Mouse (Mus musculus): ENCODE measurements around the gene Actl10. TPM values are rescaled to one million over a fixed set of nuclear protein-coding genes. Genes with fewer than 3 reads are reported as not detected.

Gene Actl10
- polyA plus RNA-seq, 1 experiment from 2014 or later = 0.69 TPM

- Histone ChIP-seq H3K4me3 (ENCODE audit: low read depth, low read length) (no peak overlapping the region), H3K4me2 (replicated peaks; ENCODE audit: low read depth, low read length) (no peak overlapping the region), H3K27ac (ENCODE audit: low read depth, low read length) (no peak overlapping the region), H3K9me3 (ENCODE audit: control insufficient read depth, low read length) (no peaks in the 10 kb centered on the region), H3K9ac (ENCODE audit: low read depth, low read length) (no peak overlapping the region), H3K27me3 (ENCODE audit: control insufficient read depth, insufficient read depth, low read length) (no peaks in the 10 kb centered on the region), H3K36me3 (ENCODE audit: control insufficient read depth, insufficient read depth, low read length) (no peaks in the 10 kb centered on the region), H3K4me1 (replicated peaks; ENCODE audit: control insufficient read depth, insufficient read depth, low read length) (peaks cover 9% of the 10 kb centered on the region)
- DNase-seq (ENCODE audit: low spot score) (no peak), ATAC-seq (ENCODE audit: low FRiP score) (no peak)
- 96% methylated on average over 1 of the region's 1 CpGs for WGBS
These were observed 29.8 kb downstream of the Actl10 start for GRCm38 (mm10) chr2:154581421-154581820.

- H3K4me3 ChIP-seq (ENCODE audit: low read depth, low read length) = no peak overlapping the region
- H3K9ac ChIP-seq (ENCODE audit: low read depth, low read length) = no peak overlapping the region
- H3K9me3 ChIP-seq (ENCODE audit: control insufficient read depth, low read length) = no peaks in the 10 kb centered on the region
- peak overlapping the region; percentile 11; the same call in 1 of the 2 replicates for H3K27ac ChIP-seq (ENCODE audit: low read depth, low read length)
- H3K4me2 ChIP-seq (replicated peaks; ENCODE audit: low read depth, low read length) = no peak overlapping the region; the same call in 1 of the 2 replicates
- H3K27me3 ChIP-seq (ENCODE audit: control insufficient read depth, insufficient read depth, low read length) = no peaks in the 10 kb centered on the region
- no peaks in the 10 kb centered on the region for H3K36me3 ChIP-seq (ENCODE audit: control insufficient read depth, insufficient read depth, low read length)
- 63% methylated on average over 15 of the region's 15 CpGs for WGBS
- ATAC-seq (ENCODE audit: low FRiP score) (peak; percentile 60), DNase-seq (ENCODE audit: low spot score) (peak; percentile 25)
- no peaks in the 10 kb centered on the region for H3K4me1 ChIP-seq (replicated peaks; ENCODE audit: control insufficient read depth, insufficient read depth, low read length)
These were observed 32.6 kb downstream of the Actl10 start for GRCm38 (mm10) chr2:154583906-154584872.

GRCm38 (mm10) chr2:154584931-154585601 lies 33.5 kb downstream of the Actl10 start:
- no peak overlapping the region for H3K4me2 ChIP-seq (replicated peaks; ENCODE audit: low read depth, low read length)
- H3K27ac ChIP-seq (ENCODE audit: low read depth, low read length) = peak overlapping the region; percentile 36; the same call in 1 of the 2 replicates
- DNase-seq (ENCODE audit: low spot score) = no peak
- no peaks in the 10 kb centered on the region for H3K4me1 ChIP-seq (replicated peaks; ENCODE audit: control insufficient read depth, insufficient read depth, low read length)
- H3K9ac ChIP-seq (ENCODE audit: low read depth, low read length) = no peak overlapping the region
- H3K27me3 ChIP-seq (ENCODE audit: control insufficient read depth, insufficient read depth, low read length) = no peaks in the 10 kb centered on the region
- no peak for ATAC-seq (ENCODE audit: low FRiP score)
- 73% methylated on average over 17 of the region's 17 CpGs for WGBS
- H3K4me3 ChIP-seq (ENCODE audit: low read depth, low read length) = no peak overlapping the region
- no peaks in the 10 kb centered on the region for H3K36me3 ChIP-seq (ENCODE audit: control insufficient read depth, insufficient read depth, low read length)
- H3K9me3 ChIP-seq (ENCODE audit: control insufficient read depth, low read length) = no peaks in the 10 kb centered on the region

- peak; percentile 60 for DNase-seq (ENCODE audit: low spot score)
- 77% methylated on average over 5 of the region's 5 CpGs for WGBS
- Histone ChIP-seq H3K9me3 (ENCODE audit: control insufficient read depth, low read length) (no peaks in the 10 kb centered on the region), H3K4me1 (replicated peaks; ENCODE audit: control insufficient read depth, insufficient read depth, low read length) (no peaks in the 10 kb centered on the region), H3K4me2 (replicated peaks; ENCODE audit: low read depth, low read length) (no peak overlapping the region), H3K27ac (ENCODE audit: low read depth, low read length) (no peak overlapping the region), H3K9ac (ENCODE audit: low read depth, low read length) (no peak overlapping the region), H3K36me3 (ENCODE audit: control insufficient read depth, insufficient read depth, low read length) (no peaks in the 10 kb centered on the region), H3K27me3 (ENCODE audit: control insufficient read depth, insufficient read depth, low read length) (no peaks in the 10 kb centered on the region), H3K4me3 (ENCODE audit: low read depth, low read length) (no peak overlapping the region)
- no peak for ATAC-seq (ENCODE audit: low FRiP score)
These were observed 34.8 kb downstream of the Actl10 start for GRCm38 (mm10) chr2:154586405-154586804.

GRCm38 (mm10) chr2:154589051-154589450 lies 37.5 kb downstream of the Actl10 start:
- Histone ChIP-seq H3K27me3 (ENCODE audit: control insufficient read depth, insufficient read depth, low read length) (no peaks in the 10 kb centered on the region), H3K9ac (ENCODE audit: low read depth, low read length) (no peak overlapping the region), H3K4me3 (ENCODE audit: low read depth, low read length) (no peak overlapping the region), H3K4me2 (replicated peaks; ENCODE audit: low read depth, low read length) (no peak overlapping the region), H3K4me1 (replicated peaks; ENCODE audit: control insufficient read depth, insufficient read depth, low read length) (no peaks in the 10 kb centered on the region), H3K36me3 (ENCODE audit: control insufficient read depth, insufficient read depth, low read length) (no peaks in the 10 kb centered on the region), H3K27ac (ENCODE audit: low read depth, low read length) (no peak overlapping the region), H3K9me3 (ENCODE audit: control insufficient read depth, low read length) (no peaks in the 10 kb centered on the region)
- no peak for DNase-seq (ENCODE audit: low spot score)
- no peak for ATAC-seq (ENCODE audit: low FRiP score)
- whole genome bisulfite sequencing = 89% methylated on average over 4 of the region's 4 CpGs

GRCm38 (mm10) chr2:154591239-154591638 lies 39.7 kb downstream of the Actl10 start:
- Histone ChIP-seq H3K27me3 (ENCODE audit: control insufficient read depth, insufficient read depth, low read length) (no peaks in the 10 kb centered on the region), H3K9me3 (ENCODE audit: control insufficient read depth, low read length) (no peaks in the 10 kb centered on the region), H3K9ac (ENCODE audit: low read depth, low read length) (no peak overlapping the region), H3K4me1 (replicated peaks; ENCODE audit: control insufficient read depth, insufficient read depth, low read length) (no peaks in the 10 kb centered on the region), H3K27ac (ENCODE audit: low read depth, low read length) (no peak overlapping the region), H3K36me3 (ENCODE audit: control insufficient read depth, insufficient read depth, low read length) (no peaks in the 10 kb centered on the region), H3K4me3 (ENCODE audit: low read depth, low read length) (no peak overlapping the region), H3K4me2 (replicated peaks; ENCODE audit: low read depth, low read length) (no peak overlapping the region)
- no peak for DNase-seq (ENCODE audit: low spot score)
- 90% methylated on average over 3 of the region's 3 CpGs for WGBS
- ATAC-seq (ENCODE audit: low FRiP score) = no peak

GRCm38 (mm10) chr2:154593025-154593424 lies 41.4 kb downstream of the Actl10 start:
- Histone ChIP-seq H3K9ac (ENCODE audit: low read depth, low read length) (no peak overlapping the region), H3K9me3 (ENCODE audit: control insufficient read depth, low read length) (no peaks in the 10 kb centered on the region), H3K4me2 (replicated peaks; ENCODE audit: low read depth, low read length) (no peak overlapping the region), H3K4me3 (ENCODE audit: low read depth, low read length) (no peak overlapping the region), H3K27ac (ENCODE audit: low read depth, low read length) (no peak overlapping the region), H3K4me1 (replicated peaks; ENCODE audit: control insufficient read depth, insufficient read depth, low read length) (no peaks in the 10 kb centered on the region), H3K27me3 (ENCODE audit: control insufficient read depth, insufficient read depth, low read length) (no peaks in the 10 kb centered on the region), H3K36me3 (ENCODE audit: control insufficient read depth, insufficient read depth, low read length) (no peaks in the 10 kb centered on the region)
- whole genome bisulfite sequencing = 71% methylated on average over 3 of the region's 3 CpGs
- ATAC-seq (ENCODE audit: low FRiP score) (no peak), DNase-seq (ENCODE audit: low spot score) (peak; percentile 47)

- no peak overlapping the region for H3K4me2 ChIP-seq (replicated peaks; ENCODE audit: low read depth, low read length)
- no peaks in the 10 kb centered on the region for H3K4me1 ChIP-seq (replicated peaks; ENCODE audit: control insufficient read depth, insufficient read depth, low read length)
- no peak for DNase-seq (ENCODE audit: low spot score)
- no peaks in the 10 kb centered on the region for H3K27me3 ChIP-seq (ENCODE audit: control insufficient read depth, insufficient read depth, low read length)
- H3K9ac ChIP-seq (ENCODE audit: low read depth, low read length) = no peak overlapping the region
- ATAC-seq (ENCODE audit: low FRiP score) = no peak
- no peak overlapping the region for H3K4me3 ChIP-seq (ENCODE audit: low read depth, low read length)
- WGBS = 87% methylated on average over 5 of the region's 5 CpGs
- no peaks in the 10 kb centered on the region for H3K9me3 ChIP-seq (ENCODE audit: control insufficient read depth, low read length)
- H3K27ac ChIP-seq (ENCODE audit: low read depth, low read length) = no peak overlapping the region
- no peaks in the 10 kb centered on the region for H3K36me3 ChIP-seq (ENCODE audit: control insufficient read depth, insufficient read depth, low read length)
These were observed 44.2 kb downstream of the Actl10 start for GRCm38 (mm10) chr2:154595775-154596174.
